Mouse (Mus musculus) liver, adult 2 months (tissue): ENCODE data around the gene Naa35. TPM values are rescaled to one million over a fixed set of nuclear protein-coding genes. Genes with fewer than 3 reads are reported as not detected.
A peak's percentile ranks its signal among the peaks of the same experiment; 100 is the strongest.

ENCODE experiments used
- DNase-seq: peaks from one replicate; pipeline ENCODE4 v3.0.0-alpha.2; 2011; ENCODE audit warnings: low read depth, low spot score; ENCODE audit errors: extremely low read depth
- H3K27ac ChIP-seq: fragments of 200-500 bp; replicated peaks from 2 replicates; pipeline ENCODE4 v1.5.1; 2012; ENCODE audit warnings: low read depth, mild to moderate bottlenecking, control low read depth, inconsistent platforms, low read length; ENCODE audit not compliant: insufficient read depth
- H3K27me3 ChIP-seq: fragments of 200-500 bp; 2 replicates; pipeline ENCODE4 v1.6.1; 2012; ENCODE audit warnings: mild to moderate bottlenecking, moderate library complexity, low read length, inconsistent platforms; ENCODE audit not compliant: control insufficient read depth, insufficient read depth
- H3K36me3 ChIP-seq: fragments of 200-500 bp; 2 replicates; pipeline ENCODE4 v1.6.1; 2012; ENCODE audit warnings: low read length, inconsistent platforms; ENCODE audit not compliant: control insufficient read depth, insufficient read depth
- H3K4me1 ChIP-seq: fragments of 200-500 bp; 2 replicates; pipeline ENCODE4 v1.6.1; 2011; ENCODE audit warnings: low read length; ENCODE audit not compliant: control insufficient read depth, insufficient read depth
- H3K4me3 ChIP-seq: fragments of 200-500 bp; 2 replicates; pipeline ENCODE4 v1.5.1; 2011; ENCODE audit warnings: low read depth, mild to moderate bottlenecking, control low read depth, low read length, moderate library complexity; ENCODE audit not compliant: insufficient read depth
- H3K79me2 ChIP-seq: fragments of 200-500 bp; 2 replicates; pipeline ENCODE4 v1.6.1; 2012; ENCODE audit warnings: inconsistent platforms, mild to moderate bottlenecking, low read length, moderate library complexity; ENCODE audit not compliant: control insufficient read depth, insufficient read depth
- H3K9ac ChIP-seq: fragments of 200-500 bp; 2 replicates; pipeline ENCODE4 v1.6.1; 2012; ENCODE audit warnings: low read depth, mild to moderate bottlenecking, control low read depth, inconsistent platforms, low read length
- CTCF ChIP-seq: fragments of 200-500 bp; IDR thresholded peaks from 2 replicates; pipeline ENCODE4 v1.5.1; 2011; ENCODE audit warnings: low read depth, low read length, control low read depth
- POLR2A ChIP-seq: fragments of 200-500 bp; IDR thresholded peaks from 2 replicates; pipeline ENCODE4 v1.6.1; 2011; ENCODE audit warnings: low read length, control low read depth; ENCODE audit not compliant: insufficient read depth; ENCODE audit errors: extremely low read depth
- WGBS: fragments of 180-500 bp; shearing (Covaris S2); methylation state at CpG from one replicate; pipeline ENCODE4 v1.1.7; 2018; 5-methylcytosine and 5-hydroxymethylcytosine counted together
- polyA plus RNA-seq: library from polyadenylated mRNA; depleted of rRNA; stranded (reverse); fragments of >200 nt; gene quantifications from 2 replicates; pipeline ENCODE4 v1.2.3, GENCODE M21; 2012
- total RNA-seq: library from RNA; depleted of rRNA; stranded (reverse); fragments of >200 nt; gene quantifications from 2 replicates; pipeline ENCODE4 v1.2.3, GENCODE M21; 2014

The Naa35 gene
- total and polyA plus RNA-seq, 2 experiments: 29.1 to 32.3 TPM

DNA sequence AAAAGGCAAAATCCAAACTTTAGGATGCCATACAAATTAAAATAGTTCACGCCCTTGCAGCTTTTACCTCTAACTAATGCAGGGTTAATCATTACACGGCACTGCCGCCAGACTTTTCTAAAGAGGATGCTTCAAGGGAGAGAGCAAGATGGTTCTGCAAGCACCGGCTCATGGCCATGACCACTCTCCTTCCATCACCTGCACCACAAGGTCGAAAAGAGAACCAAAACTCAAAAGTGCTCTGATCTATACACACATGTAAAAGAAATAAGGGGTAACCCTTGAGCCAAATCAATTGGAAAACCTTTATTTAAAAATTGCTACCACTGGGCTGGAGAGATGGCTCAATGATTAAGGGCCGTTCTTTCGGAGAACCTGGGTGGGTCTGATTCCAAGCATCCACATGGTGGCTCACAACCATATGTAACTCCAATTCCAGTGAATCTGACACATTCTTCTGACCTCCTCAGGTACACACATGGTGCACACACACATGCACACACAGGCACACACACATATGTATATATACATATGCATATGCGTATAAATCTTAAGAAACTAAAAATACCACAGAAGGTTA lies 29.4 kb upstream of the Naa35 start:
- Histone ChIP-seq H3K27me3 (no peaks in the 10 kb centered on the region), H3K4me1 (peaks cover 6% of the 10 kb centered on the region), H3K9ac (no peak overlapping the region), H3K79me2 (peaks cover 4% of the 10 kb centered on the region; the same call in 1 of the 2 replicates), H3K36me3 (no peaks in the 10 kb centered on the region), H3K27ac (no peak overlapping the region), H3K4me3 (no peak overlapping the region)
- no peak for DNase-seq
- TF ChIP-seq POLR2A: no peak
- no peak for TF ChIP-seq CTCF
- WGBS: 58% methylated on average over 8 of the region's 8 CpGs

- under 1% methylated on average over 43 of the region's 45 CpGs for WGBS
- Histone ChIP-seq H3K4me1 (peaks cover 6% of the 10 kb centered on the region), H3K27ac (no peak overlapping the region), H3K27me3 (no peaks in the 10 kb centered on the region), H3K9ac (peak overlapping the region; percentile 57), H3K4me3 (peak overlapping the region; percentile 74), H3K36me3 (no peaks in the 10 kb centered on the region), H3K79me2 (peaks cover under 1% of the 10 kb centered on the region; the same call in 1 of the 2 replicates)
- DNase-seq: no peak
- TF ChIP-seq POLR2A: 0 out of 2 replicates have a peak, but pooled peaks have one; percentile 7
- TF ChIP-seq CTCF: no peak
Observed at GRCm38 (mm10) chr13:59556670-59557069, 28.4 kb upstream of the Naa35 start.

DNA sequence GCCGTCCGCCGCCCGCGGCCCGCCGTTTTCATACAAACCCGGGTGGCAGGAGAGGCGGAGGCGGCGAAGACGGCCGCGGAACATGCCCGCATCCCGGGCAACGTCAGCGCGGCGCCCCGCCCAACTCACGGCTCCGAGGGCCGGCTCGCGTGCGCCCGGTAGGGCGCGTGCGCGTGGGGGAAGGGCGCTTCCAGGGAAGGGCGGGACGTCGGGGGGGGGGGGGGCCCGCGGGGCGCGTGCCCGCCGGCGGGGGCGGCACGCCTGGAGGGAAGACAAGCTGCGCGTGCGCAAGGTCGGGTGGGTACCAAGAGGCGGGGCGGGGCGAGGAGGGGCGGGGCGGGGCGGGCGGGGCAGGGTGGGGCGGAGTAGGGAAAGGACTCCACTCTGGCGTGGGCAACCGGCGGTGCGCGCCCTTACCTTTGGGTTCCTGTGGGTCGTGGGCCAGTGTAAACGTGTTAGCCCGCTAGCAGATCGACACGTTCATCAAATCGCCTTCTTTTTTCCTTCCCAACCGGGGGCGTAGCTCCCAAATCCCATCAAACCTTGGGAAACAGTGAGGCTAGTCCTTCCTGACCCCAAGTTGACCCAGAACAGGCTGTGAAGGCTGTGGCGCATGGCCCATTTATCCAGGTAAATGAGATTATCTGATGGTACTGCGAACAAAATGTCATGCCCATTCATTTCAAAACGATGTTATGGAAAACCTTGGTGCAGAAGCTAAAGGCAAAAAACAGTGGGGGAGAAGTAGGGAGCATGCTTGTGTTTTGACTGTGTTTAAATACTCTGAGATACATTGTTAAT lies 27.7 kb upstream of the Naa35 start:
- Histone ChIP-seq H3K27me3 (no peaks in the 10 kb centered on the region), H3K79me2 (no peaks in the 10 kb centered on the region; the same call in 1 of the 2 replicates), H3K36me3 (no peaks in the 10 kb centered on the region), H3K4me1 (peaks cover 6% of the 10 kb centered on the region), H3K9ac (peak overlapping the region; percentile 63), H3K4me3 (peak overlapping the region; percentile 76), H3K27ac (no peak overlapping the region)
- 1% methylated on average over 50 of the region's 73 CpGs for WGBS
- peak; percentile 46 for DNase-seq
- no peak for TF ChIP-seq CTCF
- TF ChIP-seq POLR2A: 0 out of 2 replicates have a peak, but pooled peaks have one; percentile 38

GRCm38 (mm10) chr13:59558776-59559175 lies 26.3 kb upstream of the Naa35 start:
- H3K27ac ChIP-seq: no peak overlapping the region
- DNase-seq: no peak
- 94% methylated on average over 5 of the region's 5 CpGs for WGBS

GRCm38 (mm10) chr13:59562471-59562870 lies 22.6 kb upstream of the Naa35 start:
- H3K4me1 ChIP-seq: peaks cover 3% of the 10 kb centered on the region; the same call in 1 of the 2 replicates
- 71% methylated on average over 2 of the region's 2 CpGs for WGBS
- H3K9ac ChIP-seq: no peak overlapping the region
- H3K27me3 ChIP-seq: no peaks in the 10 kb centered on the region
- H3K36me3 ChIP-seq: no peaks in the 10 kb centered on the region
- H3K27ac ChIP-seq: no peak overlapping the region
- H3K79me2 ChIP-seq: no peaks in the 10 kb centered on the region
- no peak for TF ChIP-seq POLR2A
- no peak for TF ChIP-seq CTCF
- DNase-seq: no peak
- no peak overlapping the region for H3K4me3 ChIP-seq

More at GRCm38 (mm10) chr13:59558776-59559175, 26.3 kb upstream of the Naa35 start:
- Histone ChIP-seq H3K4me3 (no peak overlapping the region), H3K36me3 (no peaks in the 10 kb centered on the region), H3K4me1 (peaks cover 6% of the 10 kb centered on the region), H3K79me2 (no peaks in the 10 kb centered on the region), H3K9ac (no peak overlapping the region), H3K27me3 (no peaks in the 10 kb centered on the region)
- no peak for TF ChIP-seq CTCF
- TF ChIP-seq POLR2A: no peak
